Mouse (Mus musculus) cerebellum, adult 2 months (tissue): ENCODE data around the gene Taok3. TPM values are rescaled to one million over a fixed set of nuclear protein-coding genes. Genes with fewer than 3 reads are reported as not detected.

ENCODE experiments used
- DNase-seq, 2 experiments: peaks; one replicate each; pipeline ENCODE4 v3.0.0; 2021
- H3K27ac ChIP-seq: fragments of 200-500 bp; 2 replicates; pipeline ENCODE4 v1.5.1; 2012; ENCODE audit warnings: low read length, control low read depth, inconsistent platforms; ENCODE audit not compliant: insufficient read depth
- H3K27me3 ChIP-seq: fragments of 200-500 bp; 2 replicates; pipeline ENCODE4 v1.6.1; 2012; ENCODE audit warnings: inconsistent platforms, mild to moderate bottlenecking, low read length, moderate library complexity; ENCODE audit not compliant: control insufficient read depth, insufficient read depth
- H3K4me1 ChIP-seq: fragments of 200-500 bp; 2 replicates; pipeline ENCODE4 v1.6.1; 2011; ENCODE audit warnings: low read length; ENCODE audit not compliant: control insufficient read depth, insufficient read depth
- H3K4me3 ChIP-seq: fragments of 200-500 bp; replicated peaks from 2 replicates; pipeline ENCODE3; 2011; ENCODE audit warnings: mild to moderate bottlenecking, low read depth, low read length, control low read depth; ENCODE audit not compliant: insufficient read depth
- CTCF ChIP-seq: fragments of 200-500 bp; IDR thresholded peaks from 2 replicates; pipeline ENCODE4 v1.5.1; 2011; ENCODE audit warnings: low read depth, mild to moderate bottlenecking, control low read depth, low read length, moderate library complexity, borderline replicate concordance; ENCODE audit not compliant: insufficient read depth
- POLR2A ChIP-seq: fragments of 200-500 bp; IDR thresholded peaks from 2 replicates; pipeline ENCODE4 v1.6.1; 2011; ENCODE audit warnings: low read length, control low read depth, borderline replicate concordance; ENCODE audit not compliant: insufficient read depth
- WGBS: fragments of 180-500 bp; shearing (Covaris S2); methylation state at CpG from one replicate; pipeline ENCODE4 v1.1.7; 2018; 5-methylcytosine and 5-hydroxymethylcytosine counted together
- polyA plus RNA-seq: library from polyadenylated mRNA; depleted of rRNA; stranded (reverse); fragments of >200 nt; gene quantifications from 2 replicates; pipeline ENCODE4 v1.2.3, GENCODE M21; 2012

Gene Taok3
- polyA plus RNA-seq, 1 experiment, result 43.6 TPM

- Histone ChIP-seq H3K27ac (no peak overlapping the region), H3K4me1 (no peaks in the 10 kb centered on the region), H3K27me3 (no peaks in the 10 kb centered on the region), H3K4me3 (no peak overlapping the region)
- TF ChIP-seq CTCF (no peak), POLR2A (no peak)
- WGBS, result 77% methylated on average over 8 of the region's 8 CpGs
- no peak for DNase-seq
These were observed 56.0 kb downstream of the Taok3 start for GRCm38 (mm10) chr5:117175896-117176295.

- Histone ChIP-seq H3K27ac (no peak overlapping the region), H3K27me3 (no peaks in the 10 kb centered on the region), H3K4me3 (no peak overlapping the region), H3K4me1 (no peaks in the 10 kb centered on the region)
- WGBS, result 43% methylated on average over 6 of the region's 6 CpGs
- no peak for TF ChIP-seq POLR2A
- no peak for TF ChIP-seq CTCF
- no peak for DNase-seq
These were observed 58.1 kb downstream of the Taok3 start for GRCm38 (mm10) chr5:117178079-117178478.

- no peak overlapping the region for H3K27ac ChIP-seq
- no peaks in the 10 kb centered on the region for H3K4me1 ChIP-seq
- WGBS, result 72% methylated on average over 6 of the region's 6 CpGs
- H3K4me3 ChIP-seq, result no peak overlapping the region
- TF ChIP-seq POLR2A, result no peak
- DNase-seq, result no peak
- H3K27me3 ChIP-seq, result no peaks in the 10 kb centered on the region
These were observed 58.6 kb downstream of the Taok3 start for GRCm38 (mm10) chr5:117178486-117178885.

DNA sequence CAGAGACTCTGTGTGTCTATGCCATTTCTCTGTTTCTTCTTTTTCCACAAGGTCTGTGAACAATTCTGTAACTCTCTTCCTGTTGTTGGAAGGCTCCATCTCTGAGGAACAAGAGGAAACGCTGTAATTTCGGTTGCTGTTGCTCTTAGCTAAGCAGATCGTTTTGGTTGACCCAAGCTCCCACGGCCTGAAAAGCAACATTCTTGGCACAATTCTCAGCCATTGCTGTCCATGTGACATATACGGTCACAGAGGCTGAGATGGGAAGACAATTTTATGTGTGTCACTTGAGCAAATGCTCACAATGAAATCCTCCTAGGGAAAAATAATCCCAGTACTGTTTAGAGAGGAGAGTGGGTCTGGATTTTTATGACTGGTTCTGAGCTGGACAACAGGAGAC, 62.0 kb downstream of the Taok3 start:
- no peaks in the 10 kb centered on the region for H3K4me1 ChIP-seq
- H3K27me3 ChIP-seq, result no peaks in the 10 kb centered on the region
- 57% methylated on average over 5 of the region's 5 CpGs for WGBS
- no peak overlapping the region for H3K27ac ChIP-seq
- H3K4me3 ChIP-seq, result no peak overlapping the region
- no peak for DNase-seq
- TF ChIP-seq POLR2A, result no peak
- no peak for TF ChIP-seq CTCF

DNA sequence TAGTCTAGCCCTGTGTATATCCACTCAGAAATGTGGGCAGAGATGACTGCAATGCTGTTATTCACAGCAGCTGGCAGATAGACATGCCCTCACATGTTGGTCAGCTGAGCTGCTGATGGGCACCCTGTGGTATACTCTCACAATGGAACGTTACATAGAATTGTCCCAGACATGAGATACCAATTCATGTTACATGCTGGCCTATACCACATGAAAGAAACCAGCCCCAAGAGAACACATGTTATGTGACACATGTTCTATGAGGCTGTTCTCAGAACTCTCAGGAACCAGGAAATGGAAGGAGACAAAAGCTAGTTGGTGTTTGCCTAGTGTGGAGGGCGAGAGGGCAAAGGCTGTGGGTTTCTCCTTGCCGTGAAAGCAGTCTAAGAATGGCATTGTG, 62.5 kb downstream of the Taok3 start:
- Histone ChIP-seq H3K27me3 (no peaks in the 10 kb centered on the region), H3K4me3 (no peak overlapping the region), H3K27ac (no peak overlapping the region), H3K4me1 (no peaks in the 10 kb centered on the region)
- DNase-seq, result no peak
- 68% methylated on average over 3 of the region's 3 CpGs for WGBS
- TF ChIP-seq POLR2A, result no peak
- TF ChIP-seq CTCF, result no peak

DNA sequence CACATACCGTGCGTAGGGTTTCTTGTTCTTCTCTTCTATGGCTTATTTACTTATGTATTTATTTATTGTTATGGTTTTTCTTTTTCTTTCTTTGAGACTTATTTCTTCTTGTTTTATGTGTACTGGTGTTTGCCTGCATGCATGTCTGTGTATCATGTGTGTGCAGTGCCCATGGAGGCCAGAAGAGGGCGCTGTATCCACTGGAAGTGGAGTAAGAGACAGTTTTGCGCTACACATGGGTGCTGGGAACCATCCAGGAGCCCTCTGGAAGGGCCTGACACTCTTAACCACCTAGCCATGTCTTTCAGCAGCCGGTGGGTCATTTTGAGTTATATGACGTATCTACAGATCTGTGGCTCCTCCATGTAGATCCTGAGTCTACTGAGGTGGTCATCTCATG, 64.9 kb downstream of the Taok3 start:
- H3K4me3 ChIP-seq, result no peak overlapping the region
- DNase-seq, result no peak

DNA sequence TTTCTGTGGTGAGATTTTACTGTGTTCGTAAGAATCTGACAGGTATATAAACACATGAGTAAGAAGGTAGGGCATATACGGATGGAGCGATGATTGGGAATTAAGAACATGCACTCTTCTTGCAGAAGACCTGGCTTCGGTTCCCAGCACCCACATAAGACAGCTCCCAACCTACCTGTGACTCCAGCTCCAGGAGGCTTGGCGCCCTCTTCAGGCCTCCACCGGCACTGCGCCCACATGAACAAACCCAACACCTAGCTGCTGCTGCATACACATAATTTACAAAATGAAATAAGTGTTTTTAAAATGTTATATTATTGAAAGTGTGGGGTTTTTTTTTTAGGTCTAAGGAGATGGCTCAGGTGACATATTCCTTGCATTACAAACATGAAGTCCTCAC, 65.7 kb downstream of the Taok3 start:
- Histone ChIP-seq H3K4me1 (no peaks in the 10 kb centered on the region), H3K4me3 (no peak overlapping the region), H3K27me3 (no peaks in the 10 kb centered on the region), H3K27ac (no peak overlapping the region)
- peak; percentile 41; the same call in 1 of the 2 replicates for TF ChIP-seq CTCF
- TF ChIP-seq POLR2A, result no peak
- DNase-seq, result no peak
- WGBS, result 91% methylated on average over 7 of the region's 7 CpGs

More for the DNA sequence above, 64.9 kb downstream of the Taok3 start:
- no peaks in the 10 kb centered on the region for H3K4me1 ChIP-seq
- H3K27ac ChIP-seq, result no peak overlapping the region
- TF ChIP-seq CTCF, result peak; percentile 24; the same call in 1 of the 2 replicates
- no peak for TF ChIP-seq POLR2A
- 83% methylated on average over 6 of the region's 6 CpGs for WGBS
- H3K27me3 ChIP-seq, result no peaks in the 10 kb centered on the region

DNA sequence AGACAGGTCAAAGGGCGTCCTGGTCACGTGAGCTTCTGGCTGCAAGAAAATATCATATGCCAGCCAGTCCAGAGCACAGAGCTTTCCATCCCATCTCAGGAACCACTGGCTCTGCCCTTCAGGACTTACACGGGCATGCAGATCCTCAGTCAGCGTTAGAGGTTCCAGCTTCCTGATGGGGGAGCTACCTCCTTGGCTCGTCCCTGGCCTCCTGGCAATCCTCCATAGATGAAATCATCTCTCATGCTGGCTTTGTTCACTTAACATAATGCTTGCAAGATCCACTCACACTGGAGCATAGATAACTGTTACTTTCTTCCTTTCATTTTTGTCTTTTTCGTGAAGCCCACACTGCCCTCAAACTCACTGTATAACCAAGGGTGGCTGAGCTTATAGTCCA, 72.1 kb downstream of the Taok3 start:
- Histone ChIP-seq H3K27ac (no peak overlapping the region), H3K4me3 (no peak overlapping the region), H3K27me3 (no peaks in the 10 kb centered on the region), H3K4me1 (peaks cover 4% of the 10 kb centered on the region)
- WGBS, result 43% methylated on average over 6 of the region's 6 CpGs
- peak; percentile 68 to 81 for DNase-seq
- TF ChIP-seq POLR2A (no peak), CTCF (peak; percentile 26; the same call in 1 of the 2 replicates)
